Mouse (Mus musculus): ENCODE results near the gene Hapln1.

Gene Hapln1

DNA sequence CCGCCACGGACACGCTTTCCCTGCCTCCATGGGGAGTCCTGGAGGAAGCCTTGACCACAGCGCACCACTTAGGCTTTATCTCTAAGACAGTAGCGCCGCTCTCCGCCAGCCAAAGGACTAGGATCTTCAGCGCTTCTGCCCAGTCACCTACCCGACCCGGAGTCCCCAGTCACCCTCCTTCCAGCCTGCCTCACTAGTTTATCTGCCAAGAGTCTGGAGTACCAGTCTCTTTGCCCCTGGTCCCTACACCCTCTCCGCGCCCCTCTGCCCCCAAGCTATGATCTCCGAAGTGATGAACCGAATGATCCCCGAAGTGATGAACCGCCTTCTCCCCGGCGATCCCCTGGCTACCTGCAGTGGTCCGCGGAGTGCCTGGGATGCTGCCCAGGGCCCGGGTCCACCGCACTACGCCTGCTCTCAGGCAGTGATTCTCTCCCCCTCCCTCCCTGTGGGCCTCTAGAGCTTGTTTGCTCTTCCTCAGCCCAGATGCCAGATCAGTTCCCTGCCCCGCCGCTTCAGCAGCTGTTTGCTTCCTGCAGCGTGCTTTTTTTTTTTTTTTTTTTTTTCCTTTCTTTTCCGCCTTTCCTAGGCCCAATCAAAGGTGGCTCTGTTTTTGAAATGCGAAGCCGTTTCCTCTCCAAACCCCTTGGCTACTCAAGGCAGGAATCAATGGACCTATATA is at the start of gene Hapln1:
Hapln1 (plus strand) TSS at position 592 of the 682 bp plus-strand sequence.
- DNase-seq (ENCODE audit: low spot score), result no peak

DNA sequence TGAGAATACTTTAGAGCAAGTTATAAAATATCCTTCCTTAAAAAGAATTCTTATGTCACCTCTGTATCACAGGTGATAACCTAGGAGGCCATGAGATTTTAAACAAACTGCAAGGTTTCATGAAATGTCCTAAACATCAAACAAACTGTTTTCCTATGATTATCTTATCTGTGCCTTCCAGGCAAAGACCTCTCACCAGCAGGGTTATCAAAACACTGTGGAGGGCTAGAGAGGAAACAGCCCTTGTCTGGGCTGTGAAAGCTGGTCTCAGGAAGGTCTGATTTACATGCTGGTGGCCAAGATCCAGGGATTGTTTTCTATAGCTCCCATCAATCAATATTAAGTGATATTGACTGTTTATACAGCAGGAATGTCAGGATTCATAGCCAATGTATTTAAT is 46.4 kb upstream of the Hapln1 start:
- no peak for DNase-seq (ENCODE audit: low spot score)

DNA sequence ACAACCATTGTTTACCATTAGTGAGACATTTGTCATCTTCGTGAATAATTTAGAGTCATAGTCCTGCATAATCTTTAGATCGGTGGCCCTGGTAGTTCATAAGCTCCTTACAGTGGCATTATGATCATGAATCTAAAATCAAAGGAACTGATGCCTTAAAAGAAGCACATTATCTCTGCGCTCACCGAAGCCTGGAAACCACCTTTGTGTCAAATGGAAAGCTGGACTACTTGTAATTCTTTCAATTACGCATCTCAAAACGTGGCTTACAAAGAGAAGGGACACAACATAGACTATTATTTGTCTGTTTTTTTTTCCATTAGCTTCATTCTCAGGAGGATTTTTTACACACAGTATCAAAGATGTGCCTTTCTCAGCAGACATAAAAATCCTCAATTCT is 45.9 kb upstream of the Hapln1 start:
- DNase-seq (ENCODE audit: low spot score), result no peak

DNA sequence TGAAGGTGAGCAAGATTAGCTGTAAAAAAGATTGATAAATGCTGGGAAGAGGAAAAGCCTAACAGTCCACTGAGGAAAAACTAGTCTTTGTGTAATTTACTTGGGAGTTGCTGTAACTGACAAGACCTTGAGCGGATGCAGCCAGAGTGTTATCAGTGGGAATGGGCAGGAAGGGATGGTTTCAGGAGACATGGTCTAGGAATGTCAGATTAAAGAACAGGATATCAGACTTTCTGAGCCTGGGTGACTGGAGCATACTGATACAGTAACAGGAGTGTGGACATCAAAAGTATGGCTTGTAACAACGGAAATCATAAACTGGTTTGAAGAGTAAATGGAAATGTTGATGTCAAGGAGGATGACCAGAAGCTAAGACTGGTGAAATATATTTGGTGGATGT is 43.0 kb upstream of the Hapln1 start:
- no peak for DNase-seq (ENCODE audit: low spot score)

DNA sequence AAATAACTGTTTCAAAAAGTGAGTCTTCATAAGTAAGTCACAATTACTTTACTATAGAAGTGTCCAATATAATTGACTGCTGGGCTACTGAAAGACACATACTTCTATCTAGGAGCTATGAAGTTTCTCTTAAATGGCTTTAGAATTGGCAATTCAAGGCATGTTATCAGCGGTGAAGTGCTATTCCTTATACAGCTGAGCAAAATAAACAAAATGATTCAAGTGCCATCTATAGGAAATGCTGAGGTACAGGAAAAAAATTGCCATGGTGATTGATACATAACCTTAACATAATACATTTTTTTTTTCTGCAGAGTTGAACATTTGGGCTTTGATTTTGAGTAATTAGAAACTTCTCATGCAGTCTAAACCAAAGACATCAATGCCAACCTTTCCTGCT is 40.2 kb upstream of the Hapln1 start:
- no peak for DNase-seq (ENCODE audit: low spot score)

DNA sequence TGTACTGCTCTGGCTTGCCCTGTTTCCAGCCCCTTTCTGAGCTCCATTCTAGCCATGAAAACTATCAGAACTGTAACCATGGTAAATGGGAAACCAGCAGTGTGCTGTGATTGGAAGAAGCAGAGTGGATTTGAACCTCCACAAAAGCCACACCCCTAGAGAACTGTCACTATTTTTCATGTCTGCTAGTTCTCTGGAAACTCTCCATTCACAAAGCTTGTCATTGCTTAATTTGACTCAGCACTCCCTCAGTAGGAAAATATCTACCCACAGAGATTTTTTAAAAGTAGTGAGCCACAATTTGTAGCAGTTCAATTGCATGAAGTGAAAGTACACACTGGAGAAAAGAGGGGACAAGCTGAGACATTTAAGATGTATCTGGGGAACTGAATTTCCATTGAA is 18.1 kb upstream of the Hapln1 start:
- no peak for DNase-seq (ENCODE audit: low spot score)

DNA sequence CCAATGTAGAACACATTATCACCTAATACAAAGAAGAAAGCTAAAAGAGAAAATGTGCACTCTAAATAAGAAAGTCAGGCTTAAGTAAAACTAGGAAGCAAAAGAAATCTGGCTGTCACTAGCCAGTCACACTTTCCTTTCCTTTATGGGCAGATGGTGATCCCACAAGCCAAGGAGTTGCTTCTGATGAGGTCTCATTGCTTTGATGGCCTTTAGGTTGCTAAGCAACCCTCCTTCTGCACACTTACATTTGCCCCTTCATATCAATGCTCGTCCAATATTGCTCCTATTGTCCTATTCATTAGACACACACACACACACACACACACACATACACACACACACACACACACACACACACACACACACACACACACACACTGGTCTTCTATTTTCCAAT is 10.9 kb upstream of the Hapln1 start:
- no peak for DNase-seq (ENCODE audit: low spot score)

DNA sequence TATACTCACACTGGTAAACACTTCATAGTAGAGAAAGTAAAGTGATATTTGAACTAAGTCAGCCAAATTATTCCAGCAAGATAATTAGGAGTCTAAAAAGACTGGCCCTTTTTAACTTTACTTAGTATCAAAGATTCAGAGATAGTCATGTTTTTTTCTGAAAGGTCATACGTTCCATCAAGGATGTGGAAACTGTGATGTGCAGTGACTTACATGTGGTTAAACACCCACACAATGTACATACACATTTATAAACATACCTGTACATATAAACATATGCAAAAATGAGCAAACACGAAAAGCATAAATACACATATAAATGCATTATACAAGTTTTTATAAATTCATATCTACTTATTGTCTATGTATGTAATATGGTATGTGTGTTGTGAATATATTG is 9.2 kb upstream of the Hapln1 start:
- no peak for DNase-seq (ENCODE audit: low spot score)

DNA sequence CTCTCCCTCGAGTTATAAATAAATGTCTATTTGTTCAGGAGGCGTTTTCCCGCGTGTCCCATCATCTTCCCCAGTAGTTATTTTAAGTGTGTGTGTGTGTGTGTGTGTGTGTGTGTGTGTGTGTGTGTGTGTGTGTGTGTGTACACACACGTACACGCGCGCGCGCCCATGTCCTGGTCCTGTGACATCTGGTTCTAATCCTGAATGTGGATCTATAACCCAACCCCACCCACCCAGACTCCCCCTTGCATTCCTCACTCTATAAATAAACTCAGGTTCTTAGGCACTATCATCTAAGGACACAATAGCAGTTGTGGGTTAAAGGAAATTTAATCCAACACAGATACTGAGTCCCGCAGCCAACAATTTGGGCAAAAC is 280 bp downstream of the Hapln1 start:
- no peak for DNase-seq (ENCODE audit: low spot score)

DNA sequence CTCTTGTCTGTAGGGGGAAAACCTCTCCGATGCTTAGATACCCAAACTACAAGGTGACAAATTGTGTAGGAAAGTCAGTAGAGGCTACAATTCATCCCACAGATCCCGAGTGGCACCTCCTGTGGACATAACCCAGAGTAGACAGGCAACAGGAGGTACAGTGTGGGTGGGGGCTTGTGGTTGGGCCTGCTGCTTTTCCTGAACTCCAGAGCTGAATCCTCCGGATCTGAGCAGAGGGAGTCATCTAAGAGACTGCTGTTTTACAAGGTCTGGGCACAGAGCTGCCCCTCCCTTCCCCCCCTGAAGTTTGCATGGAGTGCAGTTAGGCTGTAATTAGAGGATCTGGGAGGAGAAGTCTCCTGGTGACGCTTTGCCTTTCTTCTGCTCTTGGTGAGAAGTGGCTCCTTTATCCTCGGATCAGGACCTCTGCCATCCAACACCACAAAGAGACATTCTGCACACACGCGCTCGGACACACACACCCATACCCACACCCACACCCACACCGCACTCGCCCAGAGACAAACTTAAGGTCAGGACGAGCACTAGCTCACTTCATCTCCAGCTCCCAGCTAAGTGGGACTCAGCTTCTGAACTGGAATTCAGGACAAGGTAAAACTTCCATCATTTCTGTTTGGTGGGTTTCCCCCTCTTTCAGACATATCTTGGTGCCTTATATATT is 846 bp downstream of the Hapln1 start:
- DNase-seq (ENCODE audit: low spot score), result no peak

DNA sequence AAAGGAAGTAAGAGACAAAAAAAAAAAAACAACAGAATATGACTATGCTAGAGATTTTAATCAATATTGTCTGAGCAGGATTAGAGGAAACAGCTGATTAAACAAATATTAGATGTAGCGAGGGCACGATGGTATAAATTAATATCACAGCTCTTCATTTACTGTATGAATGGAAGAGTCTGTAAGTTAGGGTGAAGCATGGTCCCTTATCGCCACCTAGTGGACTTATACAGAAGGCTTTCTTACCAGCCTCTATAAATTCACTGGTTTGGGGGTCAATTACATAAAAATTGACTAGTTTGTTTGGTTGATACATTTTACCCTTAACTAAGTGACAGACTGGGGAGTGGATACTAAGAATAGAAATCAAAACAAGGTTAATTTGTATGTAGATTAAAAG is 3.4 kb downstream of the Hapln1 start:
- DNase-seq (ENCODE audit: low spot score), result no peak

DNA sequence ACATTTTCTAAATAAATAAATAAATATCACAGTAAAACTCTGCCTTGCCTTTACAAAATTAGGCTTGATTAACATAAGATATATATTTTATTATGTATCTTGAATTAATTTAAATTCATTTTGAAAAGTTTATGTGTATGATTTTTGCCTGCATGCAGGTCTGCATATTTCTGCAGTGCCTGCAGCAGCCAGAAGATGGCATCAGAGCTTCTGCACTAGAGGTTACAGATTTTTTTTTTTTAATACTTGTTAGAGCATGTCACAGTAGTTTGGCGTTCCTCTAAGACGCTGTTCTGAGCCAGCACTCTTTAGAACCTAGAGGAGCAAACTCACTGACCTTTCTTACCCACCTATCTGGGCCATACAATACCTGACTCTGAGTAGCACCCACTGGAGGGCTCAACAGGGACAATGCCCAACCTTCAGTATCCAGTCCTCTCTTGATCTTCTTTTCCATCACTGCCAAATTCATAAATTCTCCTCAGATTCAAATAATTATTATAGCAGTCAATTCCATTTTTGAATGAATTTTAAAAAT is 8.7 kb downstream of the Hapln1 start:
- peak; percentile 36 for DNase-seq (ENCODE audit: low spot score)

DNA sequence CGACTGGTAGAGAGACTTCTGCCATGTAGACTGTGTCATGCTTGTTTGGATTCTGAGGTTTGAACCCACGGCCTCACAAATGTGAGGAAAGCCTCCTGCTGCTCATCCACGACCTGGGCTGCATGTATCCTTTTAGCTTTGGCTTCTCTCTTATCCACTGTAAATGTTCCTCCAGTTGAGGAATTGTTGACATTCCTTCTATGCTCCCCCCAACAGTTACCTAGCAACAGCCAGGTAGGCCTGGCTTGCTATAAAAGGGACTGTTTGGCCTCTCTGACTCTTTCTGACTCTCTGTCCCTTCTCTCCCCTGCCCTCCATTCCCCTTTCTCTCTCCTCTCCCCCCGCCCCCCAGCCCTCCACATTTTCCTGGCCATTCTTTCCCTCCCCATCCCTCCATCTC is 9.9 kb downstream of the Hapln1 start:
- no peak for DNase-seq (ENCODE audit: low spot score)

DNA sequence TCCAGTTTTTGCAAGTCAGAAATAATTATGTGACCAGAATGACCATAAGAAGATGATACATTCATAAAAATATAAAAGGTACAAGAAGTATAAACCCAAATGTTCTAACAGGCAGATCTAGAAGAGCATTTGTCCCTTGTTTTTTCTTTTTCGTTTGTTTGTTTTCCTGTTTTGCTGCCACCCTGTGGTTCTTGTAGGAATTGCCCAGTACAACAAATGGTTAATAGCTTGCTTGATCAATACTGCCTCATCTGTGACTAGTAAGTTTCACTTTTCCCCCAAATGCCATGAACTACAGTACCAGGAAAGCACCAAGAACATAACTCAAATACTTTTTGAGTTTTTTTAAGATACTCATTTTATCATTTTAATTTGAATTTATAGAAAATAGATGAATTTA is 11.9 kb downstream of the Hapln1 start:
- DNase-seq (ENCODE audit: low spot score), result no peak

DNA sequence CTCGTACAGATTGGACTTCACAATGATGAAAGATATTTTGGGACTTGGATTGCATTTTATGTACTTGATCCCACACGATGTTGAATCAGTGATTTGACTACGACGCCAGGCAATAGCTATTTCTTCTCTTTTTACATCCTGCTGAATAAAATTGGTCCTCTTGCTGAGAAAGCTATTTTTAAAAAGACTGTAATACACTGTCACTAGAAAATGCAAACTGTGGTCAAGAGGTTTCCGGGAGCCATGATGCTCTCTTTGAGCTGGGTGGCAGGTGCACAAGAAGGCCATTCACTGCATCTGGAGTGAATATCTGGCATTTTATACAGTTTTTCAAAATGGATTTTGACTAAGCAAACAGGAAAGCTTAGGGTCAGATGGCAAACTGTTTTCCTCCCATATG is 24.9 kb downstream of the Hapln1 start:
- DNase-seq (ENCODE audit: low spot score), result no peak

DNA sequence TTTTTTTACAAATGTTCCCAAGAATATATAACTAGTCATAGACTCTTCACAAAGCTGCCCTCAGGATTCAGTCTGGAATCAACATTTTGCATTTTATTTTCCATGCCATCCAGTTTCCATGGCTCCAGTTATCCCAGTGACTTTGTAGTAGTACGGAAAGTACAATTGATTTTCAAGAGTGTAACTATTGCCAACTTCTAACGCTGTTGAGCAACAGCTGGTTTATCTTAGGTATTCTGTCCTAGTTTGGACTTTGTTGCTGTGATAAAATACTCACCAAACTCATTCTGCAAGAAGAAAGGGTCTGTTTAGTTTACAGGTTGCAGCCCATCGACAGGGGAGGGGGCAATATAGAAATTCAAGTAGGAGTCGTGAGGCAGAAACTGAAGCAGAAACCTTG is 26.7 kb downstream of the Hapln1 start:
- DNase-seq (ENCODE audit: low spot score), result no peak

DNA sequence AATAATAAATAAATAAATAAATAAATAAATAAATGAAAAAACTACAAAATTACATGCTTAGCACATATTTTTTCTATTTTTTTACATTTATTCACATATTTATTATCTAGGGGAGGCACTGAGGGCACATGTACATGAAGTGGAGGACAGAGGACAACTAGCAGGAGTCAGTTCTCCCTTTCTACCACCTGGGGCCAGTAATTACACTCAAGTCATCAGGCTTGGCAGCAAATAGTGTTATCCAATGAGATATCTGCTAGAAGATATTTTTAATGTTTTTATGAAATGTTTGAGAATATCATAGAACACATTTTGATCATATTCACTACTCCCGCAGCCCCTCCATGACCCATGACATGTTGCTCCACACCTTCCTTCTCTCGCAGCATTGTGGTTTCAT is 39.5 kb downstream of the Hapln1 start:
- DNase-seq (ENCODE audit: low spot score), result no peak

DNA sequence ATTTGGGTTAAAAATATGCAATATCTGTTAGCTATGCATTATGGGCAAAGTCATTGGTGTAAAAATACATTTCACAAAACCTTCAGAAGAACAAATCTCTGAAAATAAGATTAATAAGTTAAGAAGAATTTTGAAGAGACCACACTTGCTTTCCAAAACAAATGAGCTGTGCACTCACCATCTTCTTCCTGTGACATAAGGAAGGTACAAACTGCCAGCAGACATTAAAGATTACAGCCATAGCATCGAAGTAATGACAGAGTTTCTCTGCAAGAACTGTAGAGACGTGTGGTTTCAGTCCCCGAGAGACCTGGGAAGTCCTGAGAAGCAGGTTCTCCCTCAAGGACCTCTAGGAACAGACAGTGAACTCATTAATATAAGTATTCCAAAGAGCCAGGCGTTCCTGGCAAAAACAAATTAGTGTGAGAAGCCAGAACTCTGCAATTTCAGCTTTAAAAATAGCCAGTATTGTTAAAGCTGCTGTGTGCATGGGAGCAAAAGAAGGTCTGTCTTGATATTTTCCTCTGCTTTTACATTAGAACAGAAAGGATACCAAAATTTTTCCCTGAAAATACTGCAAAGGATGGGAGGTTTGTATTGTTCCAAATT is 43.6 kb downstream of the Hapln1 start:
- no peak for DNase-seq (ENCODE audit: low spot score)

DNA sequence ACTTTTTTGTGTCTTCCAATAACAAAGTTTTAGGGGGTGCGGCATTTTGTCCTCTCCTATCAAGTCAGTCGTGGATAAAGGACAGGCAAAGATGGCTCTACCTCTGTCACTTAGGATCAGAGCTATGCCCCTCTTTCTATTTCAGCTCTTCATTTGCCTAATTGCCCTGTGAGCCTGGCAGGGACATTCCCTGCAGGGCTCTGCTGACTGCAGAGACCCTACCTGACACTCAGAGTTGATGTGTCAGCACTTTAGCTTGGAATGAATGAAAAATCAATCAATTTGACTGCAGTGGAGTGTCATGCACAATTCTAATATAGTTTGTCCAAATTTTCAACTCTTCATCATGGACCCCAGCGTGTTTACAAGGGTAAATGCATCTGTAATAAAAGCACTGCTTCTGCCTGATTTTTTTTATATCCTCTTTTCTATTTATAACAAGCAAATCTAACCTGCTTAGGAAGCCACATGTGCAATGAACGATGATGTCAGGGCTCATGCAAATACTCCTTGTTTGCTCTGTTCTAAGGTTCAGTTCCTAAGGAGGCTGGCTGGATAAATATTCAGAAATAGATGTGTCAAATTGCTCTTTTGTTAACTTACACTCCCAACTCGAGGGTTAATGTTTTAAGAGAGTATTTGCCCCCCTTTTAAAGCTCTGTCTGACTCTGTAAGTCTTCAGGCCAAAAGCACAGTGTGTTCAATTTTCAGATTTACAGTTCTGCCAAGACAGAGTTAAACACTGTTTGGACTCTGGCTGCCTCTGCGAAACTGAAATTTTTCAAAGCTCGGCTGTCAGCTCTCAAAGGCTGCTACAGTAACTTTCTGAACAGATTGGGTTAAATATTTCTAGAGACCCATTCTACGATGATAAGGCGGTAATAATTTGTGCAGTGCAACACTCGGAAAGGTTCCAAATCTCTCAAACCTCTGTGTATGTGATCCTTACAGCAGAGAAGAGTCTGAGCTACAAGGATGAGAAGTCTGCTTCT is 44.4 kb downstream of the Hapln1 start:
- no peak for DNase-seq (ENCODE audit: low spot score)

DNA sequence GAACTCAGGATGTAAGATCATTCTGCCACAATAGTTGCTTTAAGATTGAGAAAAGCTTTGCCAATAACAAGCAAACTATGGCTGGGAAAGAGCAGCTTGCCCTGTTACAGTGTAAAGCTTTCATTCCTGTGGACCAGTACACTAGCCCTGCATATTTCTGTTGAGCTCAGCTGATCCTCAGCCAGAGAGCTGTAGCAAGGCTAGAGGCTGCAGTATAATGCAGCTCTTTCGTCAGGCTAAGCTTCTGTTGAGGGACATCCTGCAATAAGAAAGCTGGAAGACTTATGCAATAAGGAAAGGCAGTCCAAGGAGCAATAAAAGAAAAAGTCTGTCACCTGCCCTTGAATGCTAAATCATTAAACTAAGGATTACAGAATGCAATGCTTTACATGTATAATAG is 45.5 kb downstream of the Hapln1 start:
- DNase-seq (ENCODE audit: low spot score), result no peak

DNA sequence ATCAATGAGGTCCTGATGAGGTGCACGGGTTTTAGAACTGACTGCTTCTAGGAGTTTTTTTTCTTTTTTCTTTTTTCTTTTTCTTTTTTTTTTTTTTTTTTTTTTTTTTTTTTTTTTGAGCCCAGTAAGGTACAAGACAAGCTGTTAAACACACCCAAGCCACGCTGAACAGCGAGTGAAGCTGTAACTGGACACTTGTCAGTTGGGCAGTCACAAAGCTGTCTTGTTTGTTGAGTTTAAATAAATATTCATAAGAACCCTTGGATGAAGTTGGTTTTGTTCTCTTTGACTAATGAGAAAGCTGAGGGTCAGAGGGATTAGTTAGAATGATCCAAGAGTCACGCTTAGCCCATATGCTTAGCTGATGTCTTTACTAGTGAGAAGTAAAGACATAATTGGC is 55.5 kb downstream of the Hapln1 start:
- DNase-seq (ENCODE audit: low spot score), result no peak

DNA sequence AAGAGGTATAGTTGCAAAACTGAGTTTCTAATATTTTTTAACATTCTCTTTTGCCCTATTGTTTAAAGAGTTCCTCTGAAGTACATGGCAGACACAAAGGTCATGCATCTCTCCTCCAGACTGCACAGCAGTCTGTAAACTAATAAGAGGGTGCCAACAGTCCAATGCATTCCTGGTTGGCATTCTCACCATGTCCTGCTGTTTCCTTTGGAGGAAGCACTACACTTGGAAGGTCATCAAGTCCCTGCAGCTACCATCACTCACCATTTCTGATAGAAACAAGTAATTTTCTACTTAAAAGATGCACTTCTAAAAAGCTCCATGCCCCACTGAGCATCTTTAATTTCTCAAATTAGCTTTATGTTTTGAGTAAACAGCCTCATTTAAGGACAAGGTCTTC is 57.8 kb downstream of the Hapln1 start:
- no peak for DNase-seq (ENCODE audit: low spot score)
